Mouse (Mus musculus) small intestine, adult 2 months (tissue): ENCODE data around the gene Car8. TPM values are rescaled to one million over a fixed set of nuclear protein-coding genes. Genes with fewer than 3 reads are reported as not detected.
A peak's percentile ranks its signal among the peaks of the same experiment; 100 is the strongest.
"Not testable (repeated sequence)": the region's sequence is repeated elsewhere in the genome, so short reads cannot be mapped to it uniquely, and the experiment has no call there.

ENCODE experiments used
- H3K27ac ChIP-seq: fragments of 200-500 bp; 2 replicates; pipeline ENCODE4 v1.5.1; 2012; ENCODE audit warnings: low read depth, low read length, control low read depth, inconsistent platforms; ENCODE audit not compliant: insufficient read depth
- H3K27me3 ChIP-seq: fragments of 200-500 bp; 2 replicates; pipeline ENCODE4 v1.6.1; 2012; ENCODE audit warnings: mild to moderate bottlenecking, moderate library complexity, low read length, inconsistent platforms; ENCODE audit not compliant: control insufficient read depth, insufficient read depth
- H3K36me3 ChIP-seq: fragments of 200-500 bp; 2 replicates; pipeline ENCODE4 v1.6.1; 2012; ENCODE audit warnings: mild to moderate bottlenecking, low read length, control low read depth, inconsistent platforms; ENCODE audit not compliant: control insufficient read depth, insufficient read depth
- H3K4me1 ChIP-seq: fragments of 200-500 bp; 2 replicates; pipeline ENCODE4 v1.6.1; 2012; ENCODE audit warnings: low read length, inconsistent platforms, mixed read lengths; ENCODE audit not compliant: control insufficient read depth, insufficient read depth, insufficient read length
- H3K4me3 ChIP-seq: fragments of 200-500 bp; 2 replicates; pipeline ENCODE4 v1.5.1; 2012; ENCODE audit warnings: low read depth, mild to moderate bottlenecking, control low read depth, inconsistent platforms, low read length, moderate library complexity
- CTCF ChIP-seq: fragments of 200-500 bp; IDR thresholded peaks from 2 replicates; pipeline ENCODE4 v1.5.1; 2012; ENCODE audit warnings: low read depth, mild to moderate bottlenecking, control low read depth, inconsistent platforms, low read length, moderate library complexity, mixed read lengths; ENCODE audit not compliant: insufficient replicate concordance, insufficient read length; ENCODE audit errors: extremely low read depth
- POLR2A ChIP-seq: fragments of 200-500 bp; IDR thresholded peaks from 2 replicates; pipeline ENCODE4 v1.6.1; 2012; ENCODE audit warnings: low read depth, mild to moderate bottlenecking, control low read depth, inconsistent platforms, low read length, moderate library complexity
- WGBS: fragments of 180-500 bp; shearing (Covaris S2); methylation state at CpG from one replicate; pipeline ENCODE4 v1.1.7; 2018; 5-methylcytosine and 5-hydroxymethylcytosine counted together
- polyA plus RNA-seq: library from polyadenylated mRNA; depleted of rRNA; stranded (reverse); fragments of >200 nt; gene quantifications from 2 replicates; pipeline ENCODE4 v1.2.3, GENCODE M21; 2012

Car8 gene
- polyA plus RNA-seq, 1 experiment: 0.57 TPM

DNA sequence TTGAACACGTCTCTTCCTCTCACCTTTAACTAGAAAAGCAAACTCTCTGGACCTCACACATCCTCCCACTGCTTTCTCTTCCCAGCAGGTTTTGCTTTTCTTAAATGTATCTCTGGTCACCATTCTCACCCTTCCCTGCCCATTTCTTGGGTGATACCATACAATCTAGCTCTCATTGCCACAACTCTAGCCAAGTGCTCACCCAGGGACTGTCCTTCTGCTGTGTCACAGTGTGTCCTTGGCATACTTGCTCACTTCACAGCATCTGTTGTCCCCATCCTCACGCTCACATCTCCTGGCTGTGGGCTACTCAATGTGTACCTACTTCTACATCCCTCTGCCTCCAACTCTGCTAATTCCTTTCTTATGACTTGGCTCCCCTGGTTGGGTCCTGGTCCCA, 37.2 kb downstream of the Car8 start:
- no peak for TF ChIP-seq CTCF
- no peak for TF ChIP-seq POLR2A
- H3K4me3 ChIP-seq: no peak overlapping the region
- no peaks in the 10 kb centered on the region for H3K36me3 ChIP-seq
- no peaks in the 10 kb centered on the region for H3K27me3 ChIP-seq
- peaks cover 6% of the 10 kb centered on the region for H3K4me1 ChIP-seq
- H3K27ac ChIP-seq: no peak overlapping the region
- 88% methylated on average over 2 of the region's 2 CpGs for WGBS

DNA sequence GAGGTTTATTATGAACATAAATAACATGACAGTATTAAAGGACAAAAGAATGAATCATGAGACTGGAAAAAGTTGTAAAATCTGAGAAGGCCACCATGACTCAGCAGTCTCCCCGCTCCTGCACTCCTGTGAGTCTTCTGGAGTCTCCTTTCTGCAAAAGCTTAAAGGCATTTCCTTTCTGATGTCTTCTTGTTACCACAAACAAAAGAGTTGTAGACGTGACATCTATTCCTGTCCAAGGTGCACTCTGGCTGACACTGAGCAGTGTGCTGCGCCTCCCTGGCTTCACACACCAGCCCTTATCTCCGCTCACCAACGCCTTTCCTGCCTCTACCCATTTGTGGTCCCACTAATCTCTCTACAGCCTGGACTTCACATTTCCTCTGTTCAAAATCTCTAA, 38.8 kb downstream of the Car8 start:
- 47% methylated on average over 5 of the region's 5 CpGs for WGBS
- Histone ChIP-seq H3K4me3 (no peak overlapping the region), H3K27ac (no peak overlapping the region), H3K4me1 (peaks cover 5% of the 10 kb centered on the region), H3K36me3 (no peaks in the 10 kb centered on the region), H3K27me3 (no peaks in the 10 kb centered on the region)
- TF ChIP-seq CTCF: no peak
- no peak for TF ChIP-seq POLR2A

DNA sequence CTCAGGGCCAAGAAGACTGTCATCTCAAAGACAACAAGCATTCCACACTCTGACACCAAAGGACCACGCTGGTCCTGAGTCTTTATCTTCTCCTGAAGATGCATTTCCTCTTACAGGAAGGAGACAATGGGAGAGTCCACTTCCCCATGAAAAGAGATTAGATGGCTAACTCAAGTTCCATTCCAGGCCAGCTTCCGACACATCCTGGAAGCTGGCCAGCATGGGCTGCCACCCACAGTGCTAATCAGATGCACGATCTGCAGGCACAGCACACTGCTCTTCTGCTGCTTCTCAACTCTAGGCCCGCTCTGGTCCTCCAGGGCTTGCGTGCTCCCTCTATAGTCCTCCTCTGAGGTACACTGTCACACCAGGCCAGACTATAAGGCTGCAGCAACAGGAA, 40.8 kb downstream of the Car8 start:
- H3K27me3 ChIP-seq: no peaks in the 10 kb centered on the region
- H3K4me3 ChIP-seq: no peak overlapping the region
- no peak overlapping the region for H3K27ac ChIP-seq
- TF ChIP-seq CTCF (no peak), POLR2A (no peak)
- H3K4me1 ChIP-seq: peaks cover 5% of the 10 kb centered on the region
- WGBS: 63% methylated on average over 5 of the region's 5 CpGs
- no peaks in the 10 kb centered on the region for H3K36me3 ChIP-seq

- Histone ChIP-seq H3K27me3 (no peaks in the 10 kb centered on the region), H3K27ac (no peak overlapping the region), H3K36me3 (no peaks in the 10 kb centered on the region), H3K4me3 (no peak overlapping the region), H3K4me1 (no peaks in the 10 kb centered on the region)
- peak; percentile 50; the same call in 1 of the 2 replicates for TF ChIP-seq CTCF
- TF ChIP-seq POLR2A: no peak
- WGBS: 61% methylated on average over 4 of the region's 4 CpGs
Observed at GRCm38 (mm10) chr4:8190441-8190840, 48.4 kb downstream of the Car8 start.

DNA sequence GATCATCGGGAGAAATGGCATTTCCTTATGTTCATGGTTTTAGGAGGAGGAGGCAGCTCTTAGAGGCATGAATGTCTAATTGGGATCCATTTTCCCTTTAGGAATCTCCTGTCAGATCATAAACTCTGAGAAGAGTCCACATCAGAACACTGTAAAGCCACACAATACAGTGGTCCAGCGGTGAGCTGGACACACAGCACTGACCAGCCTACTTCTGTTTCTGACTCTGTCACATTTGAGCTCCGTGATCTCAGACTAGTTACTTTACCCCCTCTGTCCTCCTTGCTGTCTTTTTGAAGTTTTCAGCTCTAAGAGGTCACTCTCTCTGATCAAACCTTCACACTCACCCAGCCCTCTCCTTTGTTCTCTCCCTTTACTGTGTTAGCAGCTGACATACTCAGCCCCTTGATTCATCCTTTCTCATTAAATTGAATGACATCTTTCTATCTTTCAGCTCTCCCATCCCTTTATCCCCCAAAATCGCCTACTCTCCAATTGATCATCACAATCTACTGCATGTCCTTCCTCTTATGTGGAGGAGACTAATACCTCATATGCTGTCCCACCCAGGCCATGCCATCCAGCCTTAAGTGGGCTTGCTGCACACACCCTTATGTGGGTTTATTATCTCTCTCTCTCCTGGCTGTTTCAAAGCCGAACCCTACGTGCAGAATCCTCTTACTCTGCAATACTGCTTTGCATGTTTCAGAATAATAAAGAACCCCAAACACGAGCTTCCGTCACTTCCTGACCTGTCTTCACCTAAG, 51.7 kb downstream of the Car8 start:
- no peaks in the 10 kb centered on the region for H3K27me3 ChIP-seq
- 82% methylated on average over 8 of the region's 8 CpGs for WGBS
- H3K36me3 ChIP-seq: no peaks in the 10 kb centered on the region

GRCm38 (mm10) chr4:8180576-8180975, 58.3 kb downstream of the Car8 start:
- no peak for TF ChIP-seq CTCF
- TF ChIP-seq POLR2A: no peak
- 73% methylated on average over 4 of the region's 4 CpGs for WGBS
- H3K4me1 ChIP-seq: no peaks in the 10 kb centered on the region
- H3K27ac ChIP-seq: no peak overlapping the region
- H3K27me3 ChIP-seq: no peaks in the 10 kb centered on the region
- no peaks in the 10 kb centered on the region for H3K36me3 ChIP-seq
- H3K4me3 ChIP-seq: no peak overlapping the region

More for the DNA sequence above, 51.7 kb downstream of the Car8 start:
- Histone ChIP-seq H3K27ac (no peak overlapping the region), H3K4me3 (no peak overlapping the region), H3K4me1 (no peaks in the 10 kb centered on the region)
- TF ChIP-seq CTCF (no peak), POLR2A (no peak)

- Histone ChIP-seq H3K4me3 (no peak overlapping the region), H3K27ac (no peak overlapping the region), H3K36me3 (no peaks in the 10 kb centered on the region), H3K27me3 (no peaks in the 10 kb centered on the region), H3K4me1 (no peaks in the 10 kb centered on the region)
- 83% methylated on average over 6 of the region's 6 CpGs for WGBS
- TF ChIP-seq CTCF: no peak
- no peak for TF ChIP-seq POLR2A
Observed at GRCm38 (mm10) chr4:8154589-8155198, 84.1 kb downstream of the Car8 start.

GRCm38 (mm10) chr4:8153926-8154325, 84.9 kb downstream of the Car8 start:
- H3K4me3 ChIP-seq, H3K27ac ChIP-seq, H3K4me1 ChIP-seq, H3K36me3 ChIP-seq, H3K27me3 ChIP-seq: not testable (repeated sequence)
- 94% methylated on average over 5 of the region's 5 CpGs for WGBS
